Mouse (Mus musculus) small intestine, adult 2 months (tissue): ENCODE data around the gene Cym.

Experiments used
- CTCF ChIP-seq: fragments of 200-500 bp; IDR thresholded peaks from 2 replicates; pipeline ENCODE4 v1.5.1; 2012; ENCODE audit warnings: low read depth, mild to moderate bottlenecking, control low read depth, inconsistent platforms, low read length, moderate library complexity, mixed read lengths; ENCODE audit not compliant: insufficient replicate concordance, insufficient read length; ENCODE audit errors: extremely low read depth
- POLR2A ChIP-seq: fragments of 200-500 bp; IDR thresholded peaks from 2 replicates; pipeline ENCODE4 v1.6.1; 2012; ENCODE audit warnings: low read depth, mild to moderate bottlenecking, control low read depth, inconsistent platforms, low read length, moderate library complexity

GRCm38 (mm10) chr3:107185597-107185996 lies 35.9 kb downstream of the Cym start:
- TF ChIP-seq CTCF (no peak), POLR2A (no peak)
